ENCODE assay signal across 14 mouse cellular contexts in the genomic region with DNA sequence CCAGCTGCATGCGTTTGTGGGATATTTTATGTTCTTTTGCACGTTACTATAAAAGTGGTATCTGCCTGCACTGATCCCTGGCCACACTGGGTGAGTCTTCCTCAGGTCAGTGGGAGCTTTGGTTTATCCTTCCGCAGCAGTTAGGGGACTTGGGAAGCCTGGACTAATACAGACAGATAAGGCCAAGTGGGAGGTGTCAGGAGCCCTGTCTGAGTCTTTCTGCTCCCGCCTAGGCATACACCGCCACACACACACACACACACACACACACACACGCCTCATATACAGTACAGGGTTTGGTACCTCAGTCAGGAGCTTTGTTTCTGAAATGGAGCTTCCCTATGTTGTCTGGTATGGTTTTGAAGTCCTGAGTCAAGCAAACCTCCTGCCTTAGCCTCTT. TPM values are rescaled to one million over a fixed set of nuclear protein-coding genes. Genes with fewer than 3 reads are reported as not detected.
DNase-seq lines count a peak whose midpoint lies in the region; ATAC-seq and TF ChIP-seq lines count a peak whose summit lies in the region.
"Had no signal": no experiment of that assay in that cellular context is flagged by ENCODE, and none has a peak within 500 bp of the region (broad histone marks: within the 10 kb centered on the region; RNA-seq: fewer than 3 reads in every experiment).

No protein-coding gene starts in this region.

- no peak overlapping the region for H3K27ac ChIP-seq in heart, embryonic 16.5 days (ENCODE audit: low read length)
- H3K27ac ChIP-seq in midbrain, embryonic 13.5 days, result peak overlapping the region; percentile 52
- no peak overlapping the region for H3K27ac ChIP-seq in midbrain, embryonic 10.5 days (replicated peaks)
- peak overlapping the region; percentile 18; the same call in 1 of the 2 replicates for H3K27ac ChIP-seq in stomach, embryonic 14.5 days (ENCODE audit: low read length)
- H3K27ac ChIP-seq in forebrain, postnatal 0 days (ENCODE audit: low read depth, low read length), result no peak overlapping the region
- H3K27ac ChIP-seq: left cerebral cortex, adult 2 months had no signal

- H3K9me3 ChIP-seq in heart, embryonic 16.5 days (replicated peaks; ENCODE audit: control insufficient read depth, low read length), result no peaks in the 10 kb centered on the region
- no peaks in the 10 kb centered on the region for H3K9me3 ChIP-seq in midbrain, embryonic 13.5 days
- no peaks in the 10 kb centered on the region for H3K9me3 ChIP-seq in midbrain, embryonic 10.5 days (replicated peaks)
- H3K9me3 ChIP-seq in stomach, embryonic 14.5 days (ENCODE audit: control insufficient read depth, low read depth, low read length), result no peaks in the 10 kb centered on the region
- H3K9me3 ChIP-seq in forebrain, postnatal 0 days (ENCODE audit: low read length), result no peaks in the 10 kb centered on the region

- no peak for TF ChIP-seq CTCF in forebrain, postnatal 0 days (IDR thresholded peaks at IDR 0.05; ENCODE audit: low read depth)

- no peaks in the 10 kb centered on the region for H3K27me3 ChIP-seq in heart, embryonic 16.5 days (ENCODE audit: control insufficient read depth, insufficient read depth, low read length)
- no peaks in the 10 kb centered on the region for H3K27me3 ChIP-seq in midbrain, embryonic 13.5 days
- H3K27me3 ChIP-seq in midbrain, embryonic 10.5 days (ENCODE audit: low read depth, poor library complexity, severe bottlenecking), result no peaks in the 10 kb centered on the region
- H3K27me3 ChIP-seq in stomach, embryonic 14.5 days (ENCODE audit: control insufficient read depth, insufficient read depth, low read length), result no peaks in the 10 kb centered on the region
- H3K27me3 ChIP-seq in forebrain, postnatal 0 days (ENCODE audit: insufficient read depth, low read length), result no peaks in the 10 kb centered on the region

- no peak overlapping the region for H3K9ac ChIP-seq in heart, embryonic 16.5 days (ENCODE audit: low read length)
- H3K9ac ChIP-seq in midbrain, embryonic 13.5 days (replicated peaks), result no peak overlapping the region
- no peak overlapping the region for H3K9ac ChIP-seq in stomach, embryonic 14.5 days (replicated peaks; ENCODE audit: low read depth, low read length)
- no peak overlapping the region for H3K9ac ChIP-seq in forebrain, postnatal 0 days

- no peak for DNase-seq in heart, postnatal 36 days
- DNase-seq in midbrain, embryonic 10.5 days (ENCODE audit: low spot score), result no peak
- peak; percentile 70 for DNase-seq in liver
- no peak for DNase-seq in forebrain, postnatal 0 days
- no peak for DNase-seq in embryo, embryonic 10.5 days (ENCODE audit: low spot score)
- DNase-seq: heart, adult 18-20 months; kidney, postnatal 36 days; thymus, postnatal 4 days had no signal

- no peak overlapping the region for H3K4me2 ChIP-seq in heart, embryonic 16.5 days (ENCODE audit: low read depth, low read length)
- no peak overlapping the region for H3K4me2 ChIP-seq in midbrain, embryonic 13.5 days (replicated peaks)
- no peak overlapping the region for H3K4me2 ChIP-seq in stomach, embryonic 14.5 days (replicated peaks; ENCODE audit: low read depth, low read length)
- no peak overlapping the region for H3K4me2 ChIP-seq in forebrain, postnatal 0 days (ENCODE audit: low read depth)

- H3K4me3 ChIP-seq in heart, embryonic 16.5 days (ENCODE audit: low read length), result no peak overlapping the region
- no peak overlapping the region for H3K4me3 ChIP-seq in midbrain, embryonic 13.5 days (replicated peaks)
- H3K4me3 ChIP-seq in midbrain, embryonic 10.5 days, result no peak overlapping the region
- no peak overlapping the region for H3K4me3 ChIP-seq in stomach, embryonic 14.5 days (ENCODE audit: low read depth, low read length)
- no peak overlapping the region for H3K4me3 ChIP-seq in forebrain, postnatal 0 days (ENCODE audit: low read depth, low read length)
- H3K4me3 ChIP-seq: left cerebral cortex, adult 2 months had no signal

- H3K4me1 ChIP-seq in heart, embryonic 16.5 days (ENCODE audit: control insufficient read depth, insufficient read depth, low read length), result peaks cover 42% of the 10 kb centered on the region
- peaks cover 47% of the 10 kb centered on the region for H3K4me1 ChIP-seq in midbrain, embryonic 13.5 days (replicated peaks)
- peaks cover 36% of the 10 kb centered on the region for H3K4me1 ChIP-seq in midbrain, embryonic 10.5 days
- H3K4me1 ChIP-seq in stomach, embryonic 14.5 days (ENCODE audit: control insufficient read depth, insufficient read depth, low read length), result peaks cover 47% of the 10 kb centered on the region
- peaks cover 7% of the 10 kb centered on the region; the same call in 1 of the 2 replicates for H3K4me1 ChIP-seq in forebrain, postnatal 0 days (ENCODE audit: insufficient read depth)

- ATAC-seq in heart, embryonic 16.5 days (replicated peaks; ENCODE audit: extremely low read depth, insufficient read depth, low FRiP score), result 0 out of 2 replicates have a peak, but pooled peaks have one; percentile 32
- ATAC-seq in midbrain, embryonic 13.5 days, result no peak
- no peak for ATAC-seq in stomach, embryonic 14.5 days (ENCODE audit: insufficient number of reproducible peaks, insufficient read depth, low FRiP score, low read depth)
- no peak for ATAC-seq in forebrain, postnatal 0 days
- ATAC-seq: forebrain, embryonic 14.5 days had no signal

- 38% methylated on average over 6 of the region's 6 CpGs for WGBS in heart, embryonic 16.5 days
- 83% methylated on average over 6 of the region's 6 CpGs for WGBS in midbrain, embryonic 13.5 days
- 91% methylated on average over 6 of the region's 6 CpGs for WGBS in midbrain, embryonic 10.5 days
- 48% methylated on average over 6 of the region's 6 CpGs for WGBS in stomach, embryonic 14.5 days
- 77% methylated on average over 6 of the region's 6 CpGs for WGBS in forebrain, postnatal 0 days

- intact Hi-C loops in heart, postnatal 36 days (cut with DNase I), result no loop called here

- no peaks in the 10 kb centered on the region for H3K36me3 ChIP-seq in heart, embryonic 16.5 days (ENCODE audit: control insufficient read depth, insufficient read depth)
- H3K36me3 ChIP-seq in midbrain, embryonic 13.5 days, result no peaks in the 10 kb centered on the region
- H3K36me3 ChIP-seq in midbrain, embryonic 10.5 days, result no peaks in the 10 kb centered on the region
- H3K36me3 ChIP-seq in stomach, embryonic 14.5 days (ENCODE audit: control insufficient read depth, insufficient read depth, low read length), result no peaks in the 10 kb centered on the region
- no peaks in the 10 kb centered on the region for H3K36me3 ChIP-seq in forebrain, postnatal 0 days (ENCODE audit: insufficient read depth)

RNA-seq across cellular contexts. Expression of a gene that starts 59.9 kb away (rescaled TPM):
- polyA plus RNA-seq in heart, embryonic 16.5 days (2015; fragmentation: Nextera tagmentation; extraction: Ambion mirVana), result 0.10 TPM in 1 of 2 replicates, not detected in the other
- total RNA-seq in heart, postnatal 36 days (2021), result not detected
- 18.1 and 20.7 TPM in 2 replicates for polyA plus RNA-seq in midbrain, embryonic 13.5 days (2015; fragmentation: Nextera tagmentation; extraction: Ambion mirVana)
- 1.7 and 4.4 TPM in 2 replicates for polyA plus RNA-seq in midbrain, embryonic 10.5 days (2016; fragmentation: Nextera tagmentation; extraction: Ambion mirVana)
- polyA plus RNA-seq in stomach, embryonic 14.5 days (2014; fragmentation: Nextera tagmentation; extraction: Ambion mirVana), result 0.71 and 1.6 TPM in 2 replicates
- total RNA-seq in forebrain, postnatal 0 days (2014; rRNA removed), result 30.5 and 37.2 TPM in 2 replicates
- 38.9 and 43.9 TPM in 2 replicates for polyA plus RNA-seq in forebrain, postnatal 0 days (2015; fragmentation: Nextera tagmentation; extraction: Ambion mirVana)
- total RNA-seq: heart, adult 18-20 months; liver, adult 2 months had no signal
- polyA plus RNA-seq: liver, adult 2 months had no signal

Comparison
In these comparisons a context has a peak if more than half of its experiments do, and no peak if none do; other contexts are left out.
1. H3K27ac ChIP-seq: peak in midbrain, embryonic 13.5 days (single experiment) and stomach, embryonic 14.5 days (single experiment); none in heart, embryonic 16.5 days (single experiment), midbrain, embryonic 10.5 days (single experiment) and forebrain, postnatal 0 days (single experiment).